Mouse (Mus musculus) CH12.LX (cell line): ENCODE measurements around the gene Btbd7. TPM values are rescaled to one million over a fixed set of nuclear protein-coding genes. Genes with fewer than 3 reads are reported as not detected.

ENCODE experiments used
- DNase-seq: peaks from one replicate; pipeline ENCODE4 v3.0.0-alpha.2; 2013; ENCODE audit errors: extremely low read depth
- H3K27ac ChIP-seq: 2 replicates; pipeline ENCODE4 v1.5.1; 2012; ENCODE audit warnings: low read depth, mild to moderate bottlenecking, control low read depth, moderate library complexity; ENCODE audit not compliant: insufficient read depth
- H3K27me3 ChIP-seq: replicated peaks from 2 replicates; pipeline ENCODE3; 2012; ENCODE audit warnings: inconsistent platforms
- H3K36me3 ChIP-seq, 2 experiments: replicated peaks in 1 of 2; 2 replicates each; pipeline versions ENCODE3 to v1.6.1; 2012; ENCODE audit warnings: inconsistent platforms in 1 of 2, low read length in 1 of 2, mild to moderate bottlenecking in 1 of 2, mixed read lengths in 1 of 2, moderate library complexity in 1 of 2; ENCODE audit not compliant: control insufficient read depth in 1 of 2, insufficient read depth in 1 of 2
- H3K4me1 ChIP-seq, 2 experiments: 2 replicates each; pipeline ENCODE4 v1.6.1; 2012; ENCODE audit warnings: inconsistent platforms in 1 of 2, moderate library complexity in 1 of 2; ENCODE audit not compliant: insufficient read depth in 2 of 2, control insufficient read depth in 1 of 2
- H3K4me2 ChIP-seq: 2 replicates; pipeline ENCODE4 v1.6.1; 2012; ENCODE audit warnings: low read depth, mild to moderate bottlenecking, control low read depth; ENCODE audit not compliant: poor library complexity, insufficient read depth, severe bottlenecking
- H3K4me3 ChIP-seq, 3 experiments: fragments of 150-350 bp in 1 of 3; sonication (generic) in 1 of 3; replicated peaks in 1 of 3; 2 replicates each; pipeline versions ENCODE3 to v1.5.1; 2011 to 2012; ENCODE audit warnings: low read depth in 2 of 3, low read length in 2 of 3, mild to moderate bottlenecking in 2 of 3, moderate library complexity in 2 of 3, control low read depth in 1 of 3, improper control_type of control experiment in 1 of 3, inconsistent platforms in 1 of 3, mixed read lengths in 1 of 3; ENCODE audit not compliant: poor library complexity in 1 of 3
- H3K79me2 ChIP-seq: replicated peaks from 2 replicates; pipeline ENCODE4 v1.6.1; 2012; ENCODE audit warnings: mild to moderate bottlenecking, moderate library complexity; ENCODE audit not compliant: control insufficient read depth, poor library complexity, insufficient read depth, severe bottlenecking; ENCODE audit errors: extremely low read depth
- H3K9ac ChIP-seq: 2 replicates; pipeline ENCODE4 v1.6.1; 2012; ENCODE audit warnings: low read depth, mild to moderate bottlenecking, control low read depth, moderate library complexity; ENCODE audit not compliant: insufficient read depth
- H3K9me3 ChIP-seq: replicated peaks from 2 replicates; pipeline ENCODE3; 2012; ENCODE audit warnings: low read length, inconsistent platforms, mixed read lengths
- BHLHE40 ChIP-seq: IDR thresholded peaks from 2 replicates; pipeline ENCODE4 v1.6.1; 2011; ENCODE audit warnings: mild to moderate bottlenecking, low read depth, low read length, improper control_type of control experiment
- CTCF ChIP-seq, 2 experiments: IDR thresholded peaks in 1 of 2; conservative IDR thresholded peaks in 1 of 2; 2 replicates each; pipeline ENCODE4 v1.5.1; 2011 to 2012; ENCODE audit warnings: low read depth in 2 of 2, low read length in 2 of 2, improper control_type of control experiment in 1 of 2, inconsistent platforms in 1 of 2, mild to moderate bottlenecking in 1 of 2, moderate library complexity in 1 of 2
- E2F4 ChIP-seq: IDR thresholded peaks from 2 replicates; pipeline ENCODE4 v1.6.1; 2011; ENCODE audit warnings: low read depth, low read length, improper control_type of control experiment; ENCODE audit not compliant: insufficient replicate concordance
- ELF1 ChIP-seq: IDR thresholded peaks from 2 replicates; pipeline ENCODE4 v1.6.1; 2014; ENCODE audit warnings: low read depth, mild to moderate bottlenecking, inconsistent platforms, low read length, improper control_type of control experiment
- ETS1 ChIP-seq: conservative IDR thresholded peaks from 2 replicates; pipeline ENCODE4 v1.6.1; 2012; ENCODE audit warnings: low read depth, mild to moderate bottlenecking, inconsistent platforms, low read length, improper control_type of control experiment, moderate library complexity
- GABPA ChIP-seq: IDR thresholded peaks from 2 replicates; pipeline ENCODE4 v1.6.1; 2012; ENCODE audit warnings: low read depth, low read length, improper control_type of control experiment, inconsistent platforms; ENCODE audit not compliant: insufficient replicate concordance
- HCFC1 ChIP-seq: IDR thresholded peaks from 2 replicates; pipeline ENCODE4 v1.6.1; 2012; ENCODE audit warnings: low read depth, mild to moderate bottlenecking, inconsistent platforms, low read length, improper control_type of control experiment
- IRF4 ChIP-seq: IDR thresholded peaks from 2 replicates; pipeline ENCODE4 v1.6.1; 2014; ENCODE audit warnings: low read depth, mild to moderate bottlenecking, inconsistent platforms, low read length, improper control_type of control experiment
- JUN ChIP-seq: IDR thresholded peaks from 2 replicates; pipeline ENCODE4 v1.6.1; 2011; ENCODE audit warnings: low read depth, mild to moderate bottlenecking, low read length, improper control_type of control experiment, moderate library complexity; ENCODE audit not compliant: insufficient read depth
- JUND ChIP-seq: conservative IDR thresholded peaks from 2 replicates; pipeline ENCODE4 v1.6.1; 2011; ENCODE audit warnings: low read depth, low read length, improper control_type of control experiment
- KAT2A ChIP-seq: IDR thresholded peaks from 2 replicates; pipeline ENCODE4 v1.6.1; 2012; ENCODE audit warnings: low read length, improper control_type of control experiment, inconsistent platforms; ENCODE audit not compliant: insufficient replicate concordance
- MAX ChIP-seq: IDR thresholded peaks from 2 replicates; pipeline ENCODE4 v1.6.1; 2011; ENCODE audit warnings: low read length, improper control_type of control experiment
- MAZ ChIP-seq: IDR thresholded peaks from 2 replicates; pipeline ENCODE4 v1.6.1; 2012; ENCODE audit warnings: low read depth, mild to moderate bottlenecking, inconsistent platforms, low read length, improper control_type of control experiment, moderate library complexity
- MXI1 ChIP-seq: IDR thresholded peaks from 2 replicates; pipeline ENCODE4 v1.6.1; 2011; ENCODE audit warnings: mild to moderate bottlenecking, low read depth, low read length, improper control_type of control experiment
- MYC ChIP-seq: IDR thresholded peaks from 2 replicates; pipeline ENCODE4 v1.6.1; 2011; ENCODE audit warnings: low read depth, mild to moderate bottlenecking, improper control_type of control experiment, low read length
- NELFE ChIP-seq: IDR thresholded peaks from 2 replicates; pipeline ENCODE4 v1.6.1; 2011; ENCODE audit warnings: low read depth, low read length, improper control_type of control experiment
- NRF1 ChIP-seq: IDR thresholded peaks from 2 replicates; pipeline ENCODE4 v1.6.1; 2014; ENCODE audit warnings: low read depth, mild to moderate bottlenecking, inconsistent platforms, low read length, improper control_type of control experiment, moderate library complexity
- POLR2A ChIP-seq: IDR thresholded peaks from 2 replicates; pipeline ENCODE4 v1.6.1; 2011; ENCODE audit warnings: low read depth, mild to moderate bottlenecking, improper control_type of control experiment, low read length
- POLR2AphosphoS2 ChIP-seq: IDR thresholded peaks from 2 replicates; pipeline ENCODE4 v1.6.1; 2011; ENCODE audit warnings: low read depth, low read length, improper control_type of control experiment
- RAD21 ChIP-seq: IDR thresholded peaks from 2 replicates; pipeline ENCODE4 v1.6.1; 2011; ENCODE audit warnings: low read depth, mild to moderate bottlenecking, low read length, improper control_type of control experiment, moderate library complexity
- RCOR1 ChIP-seq: conservative IDR thresholded peaks from 2 replicates; pipeline ENCODE4 v1.6.1; 2012; ENCODE audit warnings: low read depth, mild to moderate bottlenecking, inconsistent platforms, low read length, improper control_type of control experiment
- SIN3A ChIP-seq: IDR thresholded peaks from 2 replicates; pipeline ENCODE4 v1.6.1; 2012; ENCODE audit warnings: low read length, improper control_type of control experiment, inconsistent platforms
- SMC3 ChIP-seq: IDR thresholded peaks from 2 replicates; pipeline ENCODE4 v1.6.1; 2011; ENCODE audit warnings: low read depth, low read length, improper control_type of control experiment
- TBP ChIP-seq: conservative IDR thresholded peaks from 2 replicates; pipeline ENCODE4 v1.6.1; 2011; ENCODE audit warnings: low read depth, low read length, improper control_type of control experiment
- TCF12 ChIP-seq: IDR thresholded peaks from 2 replicates; pipeline ENCODE4 v1.6.1; 2014; ENCODE audit warnings: low read depth, mild to moderate bottlenecking, inconsistent platforms, low read length, improper control_type of control experiment
- UBTF ChIP-seq: IDR thresholded peaks from 2 replicates; pipeline ENCODE4 v1.6.1; 2012; ENCODE audit warnings: low read depth, mild to moderate bottlenecking, inconsistent platforms, low read length, improper control_type of control experiment, moderate library complexity
- ZC3H11A ChIP-seq: IDR thresholded peaks from 2 replicates; pipeline ENCODE4 v1.6.1; 2012; ENCODE audit warnings: low read depth, mild to moderate bottlenecking, inconsistent platforms, low read length, improper control_type of control experiment
- ZKSCAN1 ChIP-seq: IDR thresholded peaks from 2 replicates; pipeline ENCODE4 v1.6.1; 2012; ENCODE audit warnings: low read depth, inconsistent platforms, low read length, improper control_type of control experiment, borderline replicate concordance
- ZMIZ1 ChIP-seq: IDR thresholded peaks from 2 replicates; pipeline ENCODE4 v1.6.1; 2012; ENCODE audit warnings: low read depth, mild to moderate bottlenecking, inconsistent platforms, low read length, improper control_type of control experiment
- ZNF384 ChIP-seq: IDR thresholded peaks from 2 replicates; pipeline ENCODE4 v1.6.1; 2012; ENCODE audit warnings: low read depth, low read length, improper control_type of control experiment, inconsistent platforms
- dilution Hi-C: fragments of 300-500 bp; cut with MboI; formaldehyde crosslinking; loops from 2 replicates; pipeline ENCODE4 v1.14.3; 2020; ENCODE audit warnings: low sequenced_read_pairs; ENCODE audit not compliant: extremely low pct_unique_long_range_greater_than_20kb, extremely low pct_ligation_motif_present
- in situ Hi-C: fragments of 300-500 bp; cut with MboI; formaldehyde crosslinking; loops from 3 replicates; pipeline ENCODE4 v1.14.3; 2019; ENCODE audit warnings: low sequenced_read_pairs, low pct_ligation_motif_present, low pct_unique_long_range_greater_than_20kb, mixed read lengths
- polyA plus RNA-seq: library from polyadenylated mRNA; unstranded; fragments of >175 nt; gene quantifications from 2 replicates; pipeline ENCODE4 v1.2.1, GENCODE M21; 2012; ENCODE audit warnings: low read depth; ENCODE audit not compliant: insufficient read length
- total RNA-seq, 2 experiments: library from RNA; depleted of rRNA; stranded (reverse); fragments of 300-350 nt in 1 of 2; fragments of >200 nt in 1 of 2; gene quantifications; 2 replicates each; pipeline ENCODE4 v1.2.3; 2012 to 2014

Gene Btbd7
- total and polyA plus RNA-seq, 3 experiments = 3.6 to 7.2 (median 5.1) TPM

- peak; percentile 90 for DNase-seq
- H3K36me3 ChIP-seq = peaks cover 7 to 47% of the 10 kb centered on the region in 2 experiments
- H3K4me3 ChIP-seq = peak within 1 kb of the TSS; percentile 78 to 84 (median 80)
- H3K27me3 ChIP-seq = no peaks in the 10 kb centered on the region
- peaks cover 35% of the 10 kb centered on the region for H3K79me2 ChIP-seq
- peaks cover 0 to 33% of the 10 kb centered on the region in 2 experiments; a peak in 2 of 4 replicates for H3K4me1 ChIP-seq
- dilution Hi-C loops = no loop called here
- H3K9ac ChIP-seq = peak within 1 kb of the TSS; percentile 81
- TF ChIP-seq POLR2A (peak; percentile 87), MXI1 (peak; percentile 81), ELF1 (peak; percentile 86), E2F4 (0 out of 2 replicates have a peak, but pooled peaks have one; percentile 66), UBTF (peak; percentile 57; the same call in 1 of the 2 replicates), JUND (no peak), CTCF (conservative IDR thresholded peaks at IDR 0.05 in 1 of 2, IDR thresholded peaks at IDR 0.05 in 1 of 2; ENCODE audit: low read depth in 2 of 2, low read length in 2 of 2) (no peak), ZMIZ1 (peak; percentile 88), POLR2AphosphoS2 (peak; percentile 76; the same call in 1 of the 2 replicates), ZNF384 (no peak), MYC (0 out of 2 replicates have a peak, but pooled peaks have one; percentile 43), ZC3H11A (no peak), RAD21 (no peak), RCOR1 (peak; percentile 72; the same call in 1 of the 2 replicates), JUN (no peak), NRF1 (no peak), NELFE (peak; percentile 78), SIN3A (peak; percentile 92), ETS1 (no peak; the same call in 1 of the 2 replicates), HCFC1 (peak; percentile 78), MAZ (no peak), TCF12 (peak; percentile 81), TBP (peak; percentile 37; the same call in 1 of the 2 replicates), GABPA (0 out of 2 replicates have a peak, but pooled peaks have one; percentile 16), ZKSCAN1 (no peak), IRF4 (peak; percentile 50; the same call in 1 of the 2 replicates), SMC3 (no peak), KAT2A (0 out of 2 replicates have a peak, but pooled peaks have one; percentile 46), BHLHE40 (peak; percentile 87), MAX (peak; percentile 68)
- H3K27ac ChIP-seq = peak within 1 kb of the TSS; percentile 65
- H3K9me3 ChIP-seq = no peaks in the 10 kb centered on the region
- in situ Hi-C loops = loop anchor here (10.0 kb wide), 1 partner anchor 321 kb away; no protein-coding TSS in a partner anchor
- H3K4me2 ChIP-seq = peak within 1 kb of the TSS; percentile 90
These were observed 134.4 kb downstream of the Btbd7 start, which contains the start of the genes Moap1 and Tmem251 for GRCm38 (mm10) chr12:102743589-102744574. Moap1 (minus strand) TSS chr12:102743661. Tmem251 (plus strand) TSS chr12:102743762.
